Mouse (Mus musculus) liver, postnatal 0 days (tissue): ENCODE results near the gene F2rl1. TPM values are rescaled to one million over a fixed set of nuclear protein-coding genes. Genes with fewer than 3 reads are reported as not detected.
A peak's percentile ranks its signal among the peaks of the same experiment; 100 is the strongest.
"Not testable (repeated sequence)": the region's sequence is repeated elsewhere in the genome, so short reads cannot be mapped to it uniquely, and the experiment has no call there.

Source experiments
- ATAC-seq: fragments of 200-750 bp; cut with Nextera tagmentation; 2 replicates; pipeline ENCODE4 v1.8.0; 2017; ENCODE audit warnings: mild to moderate bottlenecking, moderate library complexity
- DNase-seq: peaks from one replicate; pipeline ENCODE4 v3.0.0-alpha.2; 2016
- H3K27ac ChIP-seq: fragments of 300-500 bp; sonication (generic); 2 replicates; pipeline ENCODE4 v1.5.1; 2014; ENCODE audit warnings: antibody characterized with exemption, moderate library complexity, mild to moderate bottlenecking, low read depth
- H3K27me3 ChIP-seq: fragments of 300-500 bp; sonication (generic); 2 replicates; pipeline ENCODE4 v1.6.1; 2014; ENCODE audit warnings: low read length, control low read depth, mixed read lengths; ENCODE audit not compliant: insufficient read depth
- H3K36me3 ChIP-seq: fragments of 300-500 bp; sonication (generic); replicated peaks from 2 replicates; pipeline ENCODE4 v1.6.1; 2014; ENCODE audit warnings: mild to moderate bottlenecking, control low read depth, low read length, moderate library complexity, mixed read lengths; ENCODE audit not compliant: insufficient read depth
- H3K4me1 ChIP-seq: fragments of 300-500 bp; sonication (generic); 2 replicates; pipeline ENCODE4 v1.6.1; 2014; ENCODE audit warnings: antibody characterized with exemption, mild to moderate bottlenecking, control low read depth; ENCODE audit not compliant: insufficient read depth
- H3K4me2 ChIP-seq: fragments of 300-500 bp; sonication (generic); 2 replicates; pipeline ENCODE4 v1.6.1; 2014; ENCODE audit warnings: low read depth, mild to moderate bottlenecking, low read length, moderate library complexity, mixed read lengths
- H3K4me3 ChIP-seq: fragments of 300-500 bp; sonication (generic); 2 replicates; pipeline ENCODE4 v1.5.1; 2014; ENCODE audit warnings: low read depth, low read length
- H3K9ac ChIP-seq: fragments of 300-500 bp; sonication (generic); replicated peaks from 2 replicates; pipeline ENCODE4 v1.6.1; 2014; ENCODE audit warnings: mild to moderate bottlenecking, moderate library complexity
- H3K9me3 ChIP-seq: fragments of 300-500 bp; sonication (generic); 2 replicates; pipeline ENCODE4 v1.6.1; 2016; ENCODE audit warnings: mild to moderate bottlenecking, control low read depth, low read length, mixed read lengths
- CTCF ChIP-seq: sonication (generic); IDR thresholded peaks from 2 replicates; pipeline ENCODE4 v1.5.1; 2016; ENCODE audit warnings: antibody characterized with exemption, low read depth
- EP300 ChIP-seq: IDR thresholded peaks from 2 replicates; pipeline ENCODE4 v1.6.1; 2016; ENCODE audit warnings: antibody characterized with exemption, low read depth, mild to moderate bottlenecking
- WGBS: fragments of 180-500 bp; shearing (Covaris S2); extraction: QIAGEN DNeasy Blood & Tissue Kit; methylation state at CpG from one replicate; pipeline ENCODE4 v1.1.7; 2014; ENCODE audit not compliant: insufficient replicate concordance; 5-methylcytosine and 5-hydroxymethylcytosine counted together
- polyA plus RNA-seq: library from polyadenylated mRNA; unstranded; fragments of >200 nt; fragmentation: Nextera tagmentation; extraction: Ambion mirVana; gene quantifications from 2 replicates; pipeline ENCODE4 v1.2.1, GENCODE M21; 2015

The F2rl1 gene
- polyA plus RNA-seq, 1 experiment from 2014 or later = 0.31 TPM

DNA sequence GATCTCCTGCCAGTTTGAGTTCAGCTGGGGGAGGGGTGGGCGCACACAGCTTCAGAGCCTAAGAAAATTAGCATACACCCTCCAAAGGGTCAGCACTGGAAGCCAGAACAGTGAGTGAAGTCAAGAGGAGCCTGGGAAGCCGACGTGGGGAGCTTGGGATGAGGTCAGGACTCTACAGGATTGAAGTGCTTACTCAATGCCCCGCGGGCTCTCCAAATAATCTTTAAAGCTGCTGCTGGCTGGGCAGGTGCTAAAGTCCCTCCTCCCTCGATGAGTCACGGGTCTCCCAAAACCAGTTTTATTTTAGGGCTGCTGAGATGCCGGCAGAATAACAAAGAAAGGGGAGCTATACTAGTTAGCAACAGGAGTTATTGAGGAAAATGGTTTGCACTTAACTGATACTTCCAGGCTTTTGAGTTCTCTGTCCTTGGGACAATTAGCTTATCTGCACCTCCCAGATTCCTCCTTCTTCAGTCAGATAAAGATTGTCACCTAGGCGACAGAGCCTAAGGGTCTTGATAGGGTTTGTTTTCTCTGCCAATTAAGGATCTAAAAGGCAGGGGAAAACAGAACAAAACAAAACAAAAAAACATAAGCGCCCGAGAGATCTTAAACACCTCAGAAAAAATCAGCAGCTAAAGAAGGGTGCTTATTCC lies 10.6 kb upstream of the F2rl1 start:
- no peak overlapping the region for H3K27ac ChIP-seq
- no peaks in the 10 kb centered on the region for H3K36me3 ChIP-seq
- no peaks in the 10 kb centered on the region; the same call in 1 of the 2 replicates for H3K27me3 ChIP-seq
- peaks cover 23% of the 10 kb centered on the region for H3K4me1 ChIP-seq
- TF ChIP-seq CTCF (no peak), EP300 (peak; percentile 79)
- peak; percentile 33 for DNase-seq
- 11% methylated on average over 11 of the region's 11 CpGs for WGBS
- ATAC-seq = peak; percentile 75
- peak overlapping the region; percentile 43 for H3K4me2 ChIP-seq
- no peak overlapping the region; the same call in 1 of the 2 replicates for H3K9ac ChIP-seq
- H3K9me3 ChIP-seq = no peaks in the 10 kb centered on the region
- no peak overlapping the region for H3K4me3 ChIP-seq

GRCm38 (mm10) chr13:95535026-95535425 lies 10.0 kb upstream of the F2rl1 start:
- H3K27me3 ChIP-seq = no peaks in the 10 kb centered on the region; the same call in 1 of the 2 replicates
- H3K4me2 ChIP-seq = peak overlapping the region; percentile 43
- ATAC-seq (no peak), DNase-seq (no peak)
- H3K36me3 ChIP-seq = no peaks in the 10 kb centered on the region
- H3K27ac ChIP-seq = no peak overlapping the region
- no peak for TF ChIP-seq CTCF
- no peak for TF ChIP-seq EP300
- H3K9me3 ChIP-seq = no peaks in the 10 kb centered on the region
- no peak overlapping the region; the same call in 1 of the 2 replicates for H3K9ac ChIP-seq
- H3K4me1 ChIP-seq = peaks cover 23% of the 10 kb centered on the region
- no peak overlapping the region for H3K4me3 ChIP-seq
- 28% methylated on average over 6 of the region's 6 CpGs for WGBS

GRCm38 (mm10) chr13:95534131-95534561 lies 9.1 kb upstream of the F2rl1 start:
- H3K9ac ChIP-seq = no peak overlapping the region
- WGBS = 21% methylated on average over 5 of the region's 5 CpGs
- DNase-seq = no peak
- H3K4me3 ChIP-seq = no peak overlapping the region
- H3K27ac ChIP-seq = no peak overlapping the region
- no peaks in the 10 kb centered on the region for H3K36me3 ChIP-seq
- H3K4me2 ChIP-seq = peak overlapping the region; percentile 2; the same call in 1 of the 2 replicates
- H3K9me3 ChIP-seq = no peaks in the 10 kb centered on the region
- peaks cover 23% of the 10 kb centered on the region for H3K4me1 ChIP-seq
- H3K27me3 ChIP-seq = no peaks in the 10 kb centered on the region; the same call in 1 of the 2 replicates
- ATAC-seq = no peak
- TF ChIP-seq CTCF (no peak), EP300 (no peak)

GRCm38 (mm10) chr13:95533640-95534039 lies 8.6 kb upstream of the F2rl1 start:
- H3K9ac ChIP-seq = no peak overlapping the region
- H3K4me1 ChIP-seq = peaks cover 23% of the 10 kb centered on the region
- no peak overlapping the region for H3K4me2 ChIP-seq
- no peaks in the 10 kb centered on the region for H3K9me3 ChIP-seq
- no peak overlapping the region for H3K27ac ChIP-seq
- no peaks in the 10 kb centered on the region; the same call in 1 of the 2 replicates for H3K27me3 ChIP-seq
- ATAC-seq = no peak
- TF ChIP-seq CTCF (no peak), EP300 (no peak)
- DNase-seq = no peak
- H3K36me3 ChIP-seq = no peaks in the 10 kb centered on the region
- no peak overlapping the region for H3K4me3 ChIP-seq
- 46% methylated on average over 8 of the region's 8 CpGs for WGBS

GRCm38 (mm10) chr13:95533121-95533520 lies 8.1 kb upstream of the F2rl1 start:
- ATAC-seq, H3K36me3 ChIP-seq, H3K9ac ChIP-seq, H3K4me3 ChIP-seq, H3K4me2 ChIP-seq, H3K27ac ChIP-seq, DNase-seq, H3K9me3 ChIP-seq, H3K27me3 ChIP-seq: not testable (repeated sequence)
- 57% methylated on average over 4 of the region's 5 CpGs for WGBS
- H3K4me1 ChIP-seq = peaks cover 23% of the 10 kb centered on the region

DNA sequence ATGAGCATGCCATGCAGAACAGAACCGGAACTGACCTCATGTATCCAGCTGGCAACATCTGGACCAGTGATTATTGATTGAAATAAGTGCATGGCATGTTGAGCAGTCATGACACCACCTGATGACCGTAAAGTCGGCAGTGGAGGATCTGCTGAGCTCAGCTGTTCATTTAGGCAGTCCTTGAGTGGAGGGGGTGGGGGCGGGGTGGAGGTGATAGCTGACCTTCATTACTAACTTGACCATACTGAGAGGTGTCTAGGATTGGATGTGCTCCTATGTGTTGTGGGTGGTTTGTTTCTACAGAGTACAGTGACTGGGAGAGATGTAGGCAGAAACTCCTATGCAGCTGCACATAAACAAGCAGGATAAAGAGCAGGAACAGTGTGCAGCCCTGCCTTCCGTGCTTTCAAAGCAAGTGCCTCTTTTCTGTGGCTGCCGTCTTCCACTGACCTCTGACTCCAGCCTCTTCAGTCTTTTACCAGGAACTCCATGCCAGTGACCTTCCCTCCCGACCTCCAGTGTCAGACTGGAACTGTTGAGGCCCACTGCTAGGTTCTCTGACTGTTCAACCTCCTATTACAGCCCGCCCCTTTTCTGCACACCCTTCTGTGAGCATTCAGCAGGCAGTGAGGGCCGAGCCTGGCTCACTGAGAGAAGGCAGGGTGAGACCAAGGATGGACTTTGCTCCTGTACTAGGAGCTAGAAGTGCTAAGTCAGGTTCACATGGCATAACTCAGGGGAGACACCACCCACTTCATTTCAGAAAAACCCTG lies 6.4 kb upstream of the F2rl1 start:
- DNase-seq = no peak
- Histone ChIP-seq H3K4me3 (no peak overlapping the region), H3K27me3 (peaks cover 11% of the 10 kb centered on the region)

More for the DNA sequence above, 6.4 kb upstream of the F2rl1 start:
- no peak overlapping the region for H3K9ac ChIP-seq
- no peak overlapping the region for H3K27ac ChIP-seq
- no peak overlapping the region for H3K4me2 ChIP-seq
- no peak for TF ChIP-seq EP300
- no peaks in the 10 kb centered on the region for H3K36me3 ChIP-seq
- H3K4me1 ChIP-seq = peaks cover 21% of the 10 kb centered on the region
- 47% methylated on average over 9 of the region's 9 CpGs for WGBS
- ATAC-seq = no peak
- no peaks in the 10 kb centered on the region for H3K9me3 ChIP-seq
